Mouse (Mus musculus): Measurements from ENCODE around the gene Fam185a. TPM values are rescaled to one million over a fixed set of nuclear protein-coding genes. Genes with fewer than 3 reads are reported as not detected.
A peak's percentile ranks its signal among the peaks of the same experiment; 100 is the strongest.

Gene Fam185a
- polyA plus RNA-seq, 1 experiment from 2014 or later = 9.4 TPM

- H3K4me2 ChIP-seq (ENCODE audit: low read depth, low read length) = no peak overlapping the region
- H3K4me1 ChIP-seq (ENCODE audit: control insufficient read depth, insufficient read depth, low read length) = no peaks in the 10 kb centered on the region
- no peak overlapping the region for H3K27ac ChIP-seq (ENCODE audit: low read depth, low read length)
- no peak overlapping the region for H3K9ac ChIP-seq (replicated peaks; ENCODE audit: low read depth, low read length)
- 76% methylated on average over 4 of the region's 4 CpGs for WGBS
- no peak for ATAC-seq (ENCODE audit: low read depth)
- H3K36me3 ChIP-seq (ENCODE audit: control insufficient read depth, insufficient read depth, low read length) = no peaks in the 10 kb centered on the region
- no peak overlapping the region for H3K4me3 ChIP-seq (ENCODE audit: low read depth, low read length)
- H3K27me3 ChIP-seq (ENCODE audit: control insufficient read depth, insufficient read depth, low read length) = no peaks in the 10 kb centered on the region
- no peaks in the 10 kb centered on the region for H3K9me3 ChIP-seq (ENCODE audit: control insufficient read depth, low read length)
Measured at GRCm38 (mm10) chr5:21509801-21510200, 85.0 kb downstream of the Fam185a start.

- WGBS = 68% methylated on average over 10 of the region's 10 CpGs
- Histone ChIP-seq H3K4me1 (ENCODE audit: control insufficient read depth, insufficient read depth, low read length) (no peaks in the 10 kb centered on the region), H3K4me3 (ENCODE audit: low read depth, low read length) (no peak overlapping the region), H3K27me3 (ENCODE audit: control insufficient read depth, insufficient read depth, low read length) (no peaks in the 10 kb centered on the region), H3K36me3 (ENCODE audit: control insufficient read depth, insufficient read depth, low read length) (no peaks in the 10 kb centered on the region), H3K27ac (ENCODE audit: low read depth, low read length) (no peak overlapping the region), H3K9me3 (ENCODE audit: control insufficient read depth, low read length) (no peaks in the 10 kb centered on the region), H3K4me2 (ENCODE audit: low read depth, low read length) (no peak overlapping the region), H3K9ac (replicated peaks; ENCODE audit: low read depth, low read length) (no peak overlapping the region)
- no peak for ATAC-seq (ENCODE audit: low read depth)
Measured at GRCm38 (mm10) chr5:21513363-21513762, 88.6 kb downstream of the Fam185a start.

DNA sequence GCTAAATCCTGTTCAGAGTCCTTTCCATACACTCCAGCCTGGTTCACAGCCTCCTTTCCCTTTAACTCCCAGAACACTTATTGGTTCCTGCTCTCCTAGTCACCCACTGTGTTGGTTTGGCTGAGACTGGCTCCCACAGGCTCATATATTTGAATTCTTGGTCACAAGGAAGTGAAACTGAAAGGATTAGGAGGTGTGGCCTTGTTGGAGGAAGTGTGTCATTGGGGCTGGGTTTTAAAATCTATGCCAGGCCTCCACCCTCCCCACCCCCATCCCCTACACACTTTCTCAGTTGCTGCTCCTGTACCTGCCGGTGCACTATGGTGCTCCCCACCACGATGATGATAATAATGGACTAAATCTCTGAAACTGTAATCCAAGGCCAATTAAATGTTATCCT lies 92.8 kb downstream of the Fam185a start:
- WGBS = 96% methylated on average over 2 of the region's 2 CpGs

GRCm38 (mm10) chr5:21518207-21518606 lies 93.4 kb downstream of the Fam185a start:
- no peaks in the 10 kb centered on the region for H3K9me3 ChIP-seq (ENCODE audit: control insufficient read depth, low read length)
- no peak overlapping the region for H3K9ac ChIP-seq (replicated peaks; ENCODE audit: low read depth, low read length)
- H3K27ac ChIP-seq (ENCODE audit: low read depth, low read length) = no peak overlapping the region
- no peak overlapping the region for H3K4me3 ChIP-seq (ENCODE audit: low read depth, low read length)
- 64% methylated on average over 4 of the region's 4 CpGs for WGBS
- H3K36me3 ChIP-seq (ENCODE audit: control insufficient read depth, insufficient read depth, low read length) = no peaks in the 10 kb centered on the region
- no peak for ATAC-seq (ENCODE audit: low read depth)
- no peaks in the 10 kb centered on the region for H3K4me1 ChIP-seq (ENCODE audit: control insufficient read depth, insufficient read depth, low read length)
- no peaks in the 10 kb centered on the region for H3K27me3 ChIP-seq (ENCODE audit: control insufficient read depth, insufficient read depth, low read length)
- H3K4me2 ChIP-seq (ENCODE audit: low read depth, low read length) = no peak overlapping the region

More for the DNA sequence above, 92.8 kb downstream of the Fam185a start:
- no peaks in the 10 kb centered on the region for H3K9me3 ChIP-seq (ENCODE audit: control insufficient read depth, low read length)
- no peak for ATAC-seq (ENCODE audit: low read depth)
- H3K27ac ChIP-seq (ENCODE audit: low read depth, low read length) = no peak overlapping the region
- H3K4me3 ChIP-seq (ENCODE audit: low read depth, low read length) = no peak overlapping the region
- no peaks in the 10 kb centered on the region for H3K4me1 ChIP-seq (ENCODE audit: control insufficient read depth, insufficient read depth, low read length)
- no peak overlapping the region for H3K9ac ChIP-seq (replicated peaks; ENCODE audit: low read depth, low read length)
- no peak overlapping the region for H3K4me2 ChIP-seq (ENCODE audit: low read depth, low read length)
- H3K27me3 ChIP-seq (ENCODE audit: control insufficient read depth, insufficient read depth, low read length) = no peaks in the 10 kb centered on the region
- H3K36me3 ChIP-seq (ENCODE audit: control insufficient read depth, insufficient read depth, low read length) = no peaks in the 10 kb centered on the region

DNA sequence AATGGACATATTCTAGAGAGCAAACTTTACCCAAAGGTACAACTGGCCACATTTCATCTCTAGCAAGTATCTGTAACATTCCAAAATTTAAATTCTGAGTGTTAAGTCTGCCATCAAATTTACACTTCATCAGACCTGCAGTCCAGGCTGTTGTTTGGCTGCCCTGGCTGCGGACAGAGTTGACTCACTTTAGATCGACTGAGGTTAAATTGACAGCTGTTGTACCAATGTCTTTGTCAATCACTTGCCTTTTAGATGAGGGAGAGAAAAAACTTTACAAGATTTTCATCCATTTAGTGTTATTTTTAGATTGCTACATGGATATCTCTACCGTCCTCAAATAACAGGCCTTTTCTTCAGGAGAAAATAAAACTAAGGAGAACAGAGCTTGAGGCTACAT lies 94.4 kb downstream of the Fam185a start:
- no peaks in the 10 kb centered on the region for H3K27me3 ChIP-seq (ENCODE audit: control insufficient read depth, insufficient read depth, low read length)
- H3K9ac ChIP-seq (replicated peaks; ENCODE audit: low read depth, low read length) = no peak overlapping the region
- no peak overlapping the region for H3K4me3 ChIP-seq (ENCODE audit: low read depth, low read length)
- 85% methylated on average over 3 of the region's 3 CpGs for WGBS
- no peaks in the 10 kb centered on the region for H3K36me3 ChIP-seq (ENCODE audit: control insufficient read depth, insufficient read depth, low read length)
- H3K4me1 ChIP-seq (ENCODE audit: control insufficient read depth, insufficient read depth, low read length) = no peaks in the 10 kb centered on the region
- no peak overlapping the region for H3K27ac ChIP-seq (ENCODE audit: low read depth, low read length)
- H3K4me2 ChIP-seq (ENCODE audit: low read depth, low read length) = no peak overlapping the region
- no peak for ATAC-seq (ENCODE audit: low read depth)
- H3K9me3 ChIP-seq (ENCODE audit: control insufficient read depth, low read length) = no peaks in the 10 kb centered on the region

DNA sequence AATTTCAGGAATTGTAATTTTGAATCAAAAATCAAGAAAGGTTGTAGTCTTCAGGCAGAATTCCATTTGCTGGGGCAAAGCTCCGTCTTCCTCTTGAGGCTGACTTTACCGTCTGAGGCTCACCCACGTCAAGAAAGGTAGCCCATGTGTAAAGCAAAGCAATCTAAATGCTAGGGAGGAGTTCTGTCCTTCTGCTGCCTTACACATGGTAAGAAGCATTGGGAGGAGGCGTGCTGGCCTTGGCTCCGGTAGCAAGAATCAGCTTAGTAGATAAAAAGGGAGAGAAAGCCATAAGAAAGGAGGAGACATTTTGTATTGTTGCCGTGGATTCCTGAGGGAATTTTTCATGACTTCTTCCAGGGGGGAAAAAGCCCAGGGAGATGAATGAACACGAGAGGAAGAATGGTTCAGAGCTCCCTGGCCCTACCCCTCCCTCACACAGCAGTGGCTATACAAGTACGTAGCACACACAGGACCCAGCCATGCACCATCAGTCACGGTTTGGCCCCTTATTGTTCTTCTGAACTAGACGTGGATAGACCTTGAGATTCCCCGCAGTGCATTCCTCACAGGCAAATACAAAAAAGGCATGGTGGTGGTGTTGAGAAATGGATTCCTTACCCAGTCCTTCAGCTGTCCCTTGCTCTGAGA lies 102.2 kb downstream of the Fam185a start:
- Histone ChIP-seq H3K36me3 (ENCODE audit: control insufficient read depth, insufficient read depth, low read length) (no peaks in the 10 kb centered on the region), H3K27me3 (ENCODE audit: control insufficient read depth, insufficient read depth, low read length) (no peaks in the 10 kb centered on the region)
- 21% methylated on average over 11 of the region's 11 CpGs for WGBS

GRCm38 (mm10) chr5:21527488-21527911 lies 102.7 kb downstream of the Fam185a start:
- H3K4me2 ChIP-seq (ENCODE audit: low read depth, low read length) = no peak overlapping the region
- H3K4me3 ChIP-seq (ENCODE audit: low read depth, low read length) = no peak overlapping the region
- no peak overlapping the region for H3K9ac ChIP-seq (replicated peaks; ENCODE audit: low read depth, low read length)
- H3K27ac ChIP-seq (ENCODE audit: low read depth, low read length) = no peak overlapping the region
- no peaks in the 10 kb centered on the region for H3K4me1 ChIP-seq (ENCODE audit: control insufficient read depth, insufficient read depth, low read length)
- H3K27me3 ChIP-seq (ENCODE audit: control insufficient read depth, insufficient read depth, low read length) = no peaks in the 10 kb centered on the region
- no peaks in the 10 kb centered on the region for H3K9me3 ChIP-seq (ENCODE audit: control insufficient read depth, low read length)
- 52% methylated on average over 4 of the region's 4 CpGs for WGBS
- H3K36me3 ChIP-seq (ENCODE audit: control insufficient read depth, insufficient read depth, low read length) = no peaks in the 10 kb centered on the region
- ATAC-seq (ENCODE audit: low read depth) = peak; percentile 14; the same call in 1 of the 2 replicates

More for the DNA sequence above, 102.2 kb downstream of the Fam185a start:
- no peak overlapping the region for H3K9ac ChIP-seq (replicated peaks; ENCODE audit: low read depth, low read length)
- no peaks in the 10 kb centered on the region for H3K9me3 ChIP-seq (ENCODE audit: control insufficient read depth, low read length)
- peak; percentile 51; the same call in 1 of the 2 replicates for ATAC-seq (ENCODE audit: low read depth)
- no peaks in the 10 kb centered on the region for H3K4me1 ChIP-seq (ENCODE audit: control insufficient read depth, insufficient read depth, low read length)
- H3K4me2 ChIP-seq (ENCODE audit: low read depth, low read length) = no peak overlapping the region
- H3K4me3 ChIP-seq (ENCODE audit: low read depth, low read length) = no peak overlapping the region
- no peak overlapping the region for H3K27ac ChIP-seq (ENCODE audit: low read depth, low read length)

DNA sequence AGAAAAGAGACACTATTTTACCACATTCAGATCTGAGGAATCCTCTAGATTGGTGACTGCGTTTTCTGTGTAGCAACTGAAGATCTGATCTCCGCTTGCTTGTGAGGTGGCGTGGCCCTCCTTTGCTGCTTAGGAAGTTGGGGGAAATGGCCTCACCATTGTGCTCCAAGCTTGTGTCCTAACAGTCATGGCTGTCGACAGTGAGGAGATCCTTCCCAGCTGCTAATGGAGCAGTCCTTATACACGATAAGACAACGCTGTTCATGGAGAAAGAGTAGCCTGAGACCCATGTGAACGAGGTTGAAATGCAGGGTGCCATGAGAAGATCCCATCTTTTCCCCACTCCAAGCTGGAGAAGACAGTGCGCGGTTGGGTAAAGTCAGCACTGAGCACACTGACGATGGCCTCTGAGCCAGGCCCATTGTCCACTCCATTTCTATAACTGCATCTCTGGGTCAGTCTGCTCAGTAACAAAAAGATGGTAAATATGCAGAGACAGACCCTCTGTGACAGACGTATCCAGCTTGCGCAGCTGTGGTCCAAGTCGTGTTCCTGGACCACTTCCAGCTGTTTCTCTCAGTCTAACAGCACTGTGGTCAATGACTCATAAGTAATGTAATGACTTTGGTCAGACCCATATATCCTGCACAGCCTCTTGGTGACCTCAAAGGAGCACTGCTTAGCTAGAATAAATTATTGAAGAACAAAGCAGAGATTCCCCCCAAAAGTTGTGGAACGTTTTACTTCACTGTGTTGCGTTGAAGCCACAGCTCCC lies 103.5 kb downstream of the Fam185a start:
- 57% methylated on average over 15 of the region's 15 CpGs for WGBS
- peak; percentile 51; the same call in 1 of the 2 replicates for ATAC-seq (ENCODE audit: low read depth)
- Histone ChIP-seq H3K9me3 (ENCODE audit: control insufficient read depth, low read length) (no peaks in the 10 kb centered on the region), H3K27ac (ENCODE audit: low read depth, low read length) (no peak overlapping the region), H3K4me1 (ENCODE audit: control insufficient read depth, insufficient read depth, low read length) (no peaks in the 10 kb centered on the region), H3K4me2 (ENCODE audit: low read depth, low read length) (no peak overlapping the region), H3K27me3 (ENCODE audit: control insufficient read depth, insufficient read depth, low read length) (no peaks in the 10 kb centered on the region), H3K9ac (replicated peaks; ENCODE audit: low read depth, low read length) (no peak overlapping the region), H3K4me3 (ENCODE audit: low read depth, low read length) (no peak overlapping the region), H3K36me3 (ENCODE audit: control insufficient read depth, insufficient read depth, low read length) (no peaks in the 10 kb centered on the region)

- Histone ChIP-seq H3K4me2 (ENCODE audit: low read depth, low read length) (no peak overlapping the region), H3K27me3 (ENCODE audit: control insufficient read depth, insufficient read depth, low read length) (no peaks in the 10 kb centered on the region), H3K4me1 (ENCODE audit: control insufficient read depth, insufficient read depth, low read length) (no peaks in the 10 kb centered on the region), H3K36me3 (ENCODE audit: control insufficient read depth, insufficient read depth, low read length) (no peaks in the 10 kb centered on the region), H3K4me3 (ENCODE audit: low read depth, low read length) (no peak overlapping the region), H3K9ac (replicated peaks; ENCODE audit: low read depth, low read length) (no peak overlapping the region), H3K9me3 (ENCODE audit: control insufficient read depth, low read length) (no peaks in the 10 kb centered on the region), H3K27ac (ENCODE audit: low read depth, low read length) (no peak overlapping the region)
- ATAC-seq (ENCODE audit: low read depth) = no peak
- WGBS = 92% methylated on average over 8 of the region's 8 CpGs
Measured at GRCm38 (mm10) chr5:21529110-21529720, 104.5 kb downstream of the Fam185a start.
